8 mouse cellular contexts compared by ENCODE assay signal in the genomic region with DNA sequence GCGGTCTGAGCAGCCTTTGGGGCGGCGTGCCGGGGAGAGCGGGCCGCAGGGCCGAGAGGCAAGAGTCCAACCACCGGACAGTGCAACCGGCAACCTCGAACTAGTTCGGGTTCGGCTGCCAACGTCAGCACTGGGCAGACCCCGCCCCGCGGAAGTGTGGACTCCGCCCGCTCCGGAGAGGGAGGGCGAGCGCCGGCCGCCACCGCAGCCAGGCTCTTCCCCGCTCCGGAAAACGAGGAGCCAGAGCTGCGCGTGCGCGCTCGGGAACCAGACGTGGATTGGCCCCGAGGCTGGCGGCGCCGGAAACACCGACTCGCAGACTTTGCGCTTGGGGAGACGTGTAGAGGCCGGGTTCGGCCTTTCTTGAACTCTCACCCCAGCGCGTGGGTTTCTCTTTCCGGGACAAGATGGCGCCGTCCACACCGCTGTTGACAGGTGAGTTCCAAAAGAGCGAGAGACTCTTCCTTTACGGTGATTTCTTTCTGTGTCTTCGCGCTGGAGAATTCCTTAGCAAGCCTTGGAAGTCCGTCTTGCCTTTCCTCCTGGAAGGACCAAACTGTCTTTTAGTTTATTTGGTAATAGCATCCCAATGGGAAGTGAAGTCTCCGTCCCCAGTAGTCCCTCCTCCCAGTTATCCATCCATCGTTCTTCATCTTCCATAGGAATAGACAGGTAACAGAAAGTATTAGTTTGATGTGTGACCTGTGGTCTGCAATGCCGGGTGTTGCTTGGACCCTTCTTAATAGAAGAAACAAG. TPM values are rescaled to one million over a fixed set of nuclear protein-coding genes. Genes with fewer than 3 reads are reported as not detected.
DNase-seq lines count a peak whose midpoint lies in the region; ATAC-seq lines count a peak whose summit lies in the region.

A gene (plus strand): TSS at position 170 of the 756 bp plus-strand sequence.
A gene (minus strand): TSS at position 241 of the 756 bp plus-strand sequence.

- H3K27me3 ChIP-seq in forebrain, embryonic 14.5 days (replicated peaks; ENCODE audit: control insufficient read depth, insufficient read depth, low read length): no peaks in the 10 kb centered on the region
- no peaks in the 10 kb centered on the region for H3K27me3 ChIP-seq in neural tube, embryonic 15.5 days (replicated peaks)

- H3K4me3 ChIP-seq in forebrain, embryonic 14.5 days (ENCODE audit: low read depth, low read length): peak within 1 kb of the TSS; percentile 73
- peak within 1 kb of the TSS; percentile 80 for H3K4me3 ChIP-seq in neural tube, embryonic 15.5 days (replicated peaks)

- WGBS in forebrain, embryonic 14.5 days: under 1% methylated on average over 56 of the region's 57 CpGs
- under 1% methylated on average over 56 of the region's 57 CpGs for WGBS in neural tube, embryonic 15.5 days

- peak within 1 kb of the TSS; percentile 52 for H3K4me2 ChIP-seq in forebrain, embryonic 14.5 days (ENCODE audit: low read length)
- peak within 1 kb of the TSS; percentile 75 for H3K4me2 ChIP-seq in neural tube, embryonic 15.5 days

- peak; percentile 99 for ATAC-seq in forebrain, embryonic 14.5 days
- ATAC-seq in neural tube, embryonic 15.5 days (ENCODE audit: low FRiP score): peak; percentile 100

- peaks cover 9% of the 10 kb centered on the region; the same call in 1 of the 2 replicates for H3K4me1 ChIP-seq in forebrain, embryonic 14.5 days (ENCODE audit: control insufficient read depth, insufficient read depth, low read length)
- peaks cover 28% of the 10 kb centered on the region for H3K4me1 ChIP-seq in neural tube, embryonic 15.5 days

- H3K27ac ChIP-seq in forebrain, embryonic 14.5 days (ENCODE audit: low read depth, low read length): peak within 1 kb of the TSS; percentile 89
- peak within 1 kb of the TSS; percentile 94 for H3K27ac ChIP-seq in neural tube, embryonic 15.5 days (replicated peaks)

- no peaks in the 10 kb centered on the region for H3K9me3 ChIP-seq in forebrain, embryonic 14.5 days (replicated peaks; ENCODE audit: control insufficient read depth, low read length)
- H3K9me3 ChIP-seq in neural tube, embryonic 15.5 days (replicated peaks): no peaks in the 10 kb centered on the region

- H3K36me3 ChIP-seq in forebrain, embryonic 14.5 days (ENCODE audit: control insufficient read depth, insufficient read depth, low read length): peaks cover 15% of the 10 kb centered on the region
- H3K36me3 ChIP-seq in neural tube, embryonic 15.5 days: peaks cover 18% of the 10 kb centered on the region

- intact Hi-C loops in heart, postnatal 14 days (cut with DNase I): loop anchor here (2.0 to 5.0 kb wide), 2 partner anchors 51 to 109 kb away; a partner anchor contains a TSS

- H3K9ac ChIP-seq in forebrain, embryonic 14.5 days (ENCODE audit: low read length): peak within 1 kb of the TSS; percentile 86
- peak within 1 kb of the TSS; percentile 93 for H3K9ac ChIP-seq in neural tube, embryonic 15.5 days (replicated peaks)

- DNase-seq in ES-CJ7 (ENCODE audit: low read depth, low spot score): peak; percentile 96
- DNase-seq in cerebellum, adult 11 months: peak; percentile 99
- peak; percentile 99 for DNase-seq in forebrain, embryonic 14.5 days (ENCODE audit: low spot score)
- peak; percentile 98 to 99 for DNase-seq in heart, postnatal 14 days
- DNase-seq in layer of hippocampus, adult 11-12 months (ENCODE audit: low spot score): peak; percentile 98
- peak; percentile 99 for DNase-seq in lung, adult 18-20 months
- peak; percentile 97 for DNase-seq in testis, postnatal 14 days (ENCODE audit: low spot score)

RNA-seq across cellular contexts. Expression of the first gene that starts in this region (rescaled TPM):
- 54.9 and 56.0 TPM in 2 replicates for polyA plus RNA-seq in forebrain, embryonic 14.5 days (2014; fragmentation: Nextera tagmentation; extraction: Ambion mirVana)
- total RNA-seq in heart, postnatal 14 days (2021): 10 to 100 TPM; 36.4 to 42.7 TPM
- polyA plus RNA-seq in neural tube, embryonic 15.5 days (2015; fragmentation: Nextera tagmentation; extraction: Ambion mirVana): 34.3 and 41.8 TPM in 2 replicates

RNA-seq across cellular contexts. Expression of the second gene that starts in this region (rescaled TPM):
- 95.1 and 97.4 TPM in 2 replicates for polyA plus RNA-seq in forebrain, embryonic 14.5 days (2014; fragmentation: Nextera tagmentation; extraction: Ambion mirVana)
- total RNA-seq in heart, postnatal 14 days (2021): 10 to 100 TPM; 15.8 to 17.5 TPM
- 57.8 and 77.5 TPM in 2 replicates for polyA plus RNA-seq in neural tube, embryonic 15.5 days (2015; fragmentation: Nextera tagmentation; extraction: Ambion mirVana)

Comparison
In these comparisons a context has a peak if more than half of its experiments do, and no peak if none do; other contexts are left out.
1. Peak in every context shown above with its lines: DNase-seq, ATAC-seq, H3K4me3 ChIP-seq and H3K27ac ChIP-seq.